Mouse (Mus musculus) telencephalon, adult 2 months (tissue): ENCODE data around the gene Actbl2.

Experiments used
- DNase-seq: peaks from one replicate; pipeline ENCODE4 v3.0.0-alpha.2; 2011; ENCODE audit warnings: low read depth, low spot score

The Actbl2 gene

GRCm38 (mm10) chr13:111269789-111270335 is 15.0 kb downstream of the Actbl2 start:
- DNase-seq, result no peak

- no peak for DNase-seq
Observed at GRCm38 (mm10) chr13:111271868-111272267, 17.1 kb downstream of the Actbl2 start.

GRCm38 (mm10) chr13:111286461-111287385 is 31.9 kb downstream of the Actbl2 start:
- no peak for DNase-seq

GRCm38 (mm10) chr13:111291161-111291957 is 36.5 kb downstream of the Actbl2 start:
- DNase-seq, result no peak

GRCm38 (mm10) chr13:111291958-111292493 is 37.2 kb downstream of the Actbl2 start:
- DNase-seq, result no peak

GRCm38 (mm10) chr13:111293478-111293877 is 38.7 kb downstream of the Actbl2 start:
- DNase-seq, result no peak

GRCm38 (mm10) chr13:111294965-111295494 is 40.2 kb downstream of the Actbl2 start:
- DNase-seq, result no peak

GRCm38 (mm10) chr13:111296029-111296428 is 41.2 kb downstream of the Actbl2 start:
- no peak for DNase-seq

GRCm38 (mm10) chr13:111297614-111298013 is 42.8 kb downstream of the Actbl2 start:
- DNase-seq, result no peak

- DNase-seq, result no peak
Observed at GRCm38 (mm10) chr13:111299145-111299713, 44.4 kb downstream of the Actbl2 start.

GRCm38 (mm10) chr13:111300846-111301245 is 46.0 kb downstream of the Actbl2 start:
- DNase-seq, result no peak

- peak; percentile 64 for DNase-seq
Observed at GRCm38 (mm10) chr13:111301431-111301830, 46.6 kb downstream of the Actbl2 start.

GRCm38 (mm10) chr13:111304194-111304593 is 49.4 kb downstream of the Actbl2 start:
- DNase-seq, result peak; percentile 50

GRCm38 (mm10) chr13:111304736-111305135 is 49.9 kb downstream of the Actbl2 start:
- DNase-seq, result no peak
